Mouse (Mus musculus) myocyte (in vitro differentiated cells): ENCODE measurements at regions not wholly inside any gene's neighbourhood (a gene's known extent, or its start where the extent isn't known, plus 50 kb on each side); places are given as distances from the start of the nearest gene placed in this dataset.

Experiments
- H3K27me3 ChIP-seq: one replicate; pipeline ENCODE4 v1.6.1; 2011; ENCODE audit not compliant: control insufficient read depth, insufficient read depth, insufficient read length
- H3K36me3 ChIP-seq: one replicate; pipeline ENCODE4 v1.6.1; 2011; ENCODE audit not compliant: control insufficient read depth, insufficient read depth
- H3K4me2 ChIP-seq: one replicate; pipeline ENCODE4 v1.6.1; 2011; ENCODE audit warnings: low read depth, control low read depth
- H3K4me3 ChIP-seq: one replicate; pipeline ENCODE4 v1.5.1; 2011; ENCODE audit warnings: mild to moderate bottlenecking, control low read depth, moderate library complexity
- H3K79me2 ChIP-seq: one replicate; pipeline ENCODE4 v1.6.1; 2011; ENCODE audit not compliant: control insufficient read depth, insufficient read depth
- H3ac ChIP-seq: one replicate; pipeline ENCODE4 v1.6.1; 2011; ENCODE audit not compliant: control insufficient read depth, insufficient read length
- CEBPB ChIP-seq: IDR thresholded peaks from 2 replicates; pipeline ENCODE4 v1.6.1; 2011; ENCODE audit warnings: mild to moderate bottlenecking, moderate library complexity; ENCODE audit not compliant: poor library complexity, insufficient read depth, severe bottlenecking
- E2F4 ChIP-seq: IDR thresholded peaks from one replicate; pipeline ENCODE4 v1.6.1; 2011; ENCODE audit warnings: mild to moderate bottlenecking, control low read depth, moderate library complexity; ENCODE audit not compliant: insufficient read depth
- MAX ChIP-seq: IDR thresholded peaks from one replicate; pipeline ENCODE4 v1.6.1; 2011; ENCODE audit warnings: low read depth, mild to moderate bottlenecking, control low read depth
- MYOD1 ChIP-seq, 3 experiments: IDR thresholded peaks; one replicate each; pipeline ENCODE4 v1.6.1; 2011; ENCODE audit warnings: control low read depth in 2 of 3, low read depth in 2 of 3, mild to moderate bottlenecking in 2 of 3, moderate library complexity in 1 of 3; ENCODE audit not compliant: insufficient read length in 2 of 3, control insufficient read depth in 1 of 3
- MYOG ChIP-seq, 3 experiments: IDR thresholded peaks; one replicate each; pipeline ENCODE4 v1.6.1; 2011; ENCODE audit warnings: control low read depth in 2 of 3, low read depth in 2 of 3, mild to moderate bottlenecking in 2 of 3; ENCODE audit not compliant: insufficient read length in 2 of 3, control insufficient read depth in 1 of 3, insufficient read depth in 1 of 3
- POLR2A ChIP-seq: IDR thresholded peaks from one replicate; pipeline ENCODE4 v1.6.1; 2011; ENCODE audit warnings: low read depth, mild to moderate bottlenecking, control low read depth, moderate library complexity; ENCODE audit not compliant: insufficient read length
- POLR2AphosphoS2 ChIP-seq: IDR thresholded peaks from one replicate; pipeline ENCODE4 v1.6.1; 2011; ENCODE audit warnings: low read depth, control low read depth; ENCODE audit not compliant: insufficient read length
- REST ChIP-seq: IDR thresholded peaks from one replicate; pipeline ENCODE4 v1.6.1; 2011; ENCODE audit warnings: mild to moderate bottlenecking, control low read depth, moderate library complexity; ENCODE audit not compliant: insufficient read depth, insufficient read length
- SRF ChIP-seq: IDR thresholded peaks from one replicate; pipeline ENCODE4 v1.6.1; 2011; ENCODE audit warnings: low read depth; ENCODE audit not compliant: control insufficient read depth, insufficient read length
- TCF12 ChIP-seq: IDR thresholded peaks from one replicate; pipeline ENCODE4 v1.6.1; 2011; ENCODE audit warnings: mild to moderate bottlenecking, control low read depth; ENCODE audit not compliant: poor library complexity, insufficient read depth, severe bottlenecking
- TCF3 ChIP-seq: IDR thresholded peaks from one replicate; pipeline ENCODE4 v1.6.1; 2011; ENCODE audit warnings: low read depth, control low read depth; ENCODE audit not compliant: insufficient read length
- USF1 ChIP-seq: IDR thresholded peaks from one replicate; pipeline ENCODE4 v1.6.1; 2011; ENCODE audit warnings: low read depth, mild to moderate bottlenecking, control low read depth, moderate library complexity

DNA sequence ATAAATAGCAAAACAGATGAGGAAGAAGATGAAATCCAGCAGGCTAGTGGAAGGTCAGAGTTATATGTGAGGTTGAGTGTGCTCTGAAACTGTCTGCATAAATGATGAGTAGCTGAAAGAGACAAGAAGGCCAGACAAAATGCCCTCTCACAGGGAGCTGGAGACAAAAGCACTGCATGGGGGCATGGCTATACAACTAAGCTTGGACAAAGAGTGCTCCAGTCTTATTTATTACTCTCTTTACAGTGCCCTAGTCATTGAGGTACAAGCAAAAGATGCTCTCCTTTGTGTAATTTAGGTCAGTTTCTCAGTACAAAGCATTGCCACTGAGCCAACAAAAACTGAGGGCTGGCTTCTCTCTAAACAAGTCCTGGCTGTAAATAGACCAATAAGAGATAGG is 124.3 kb upstream of the Fmr1 start:
- no peak for TF ChIP-seq MYOG (IDR thresholded peaks at IDR 0.05; ENCODE audit: control insufficient read depth in 1 of 3, insufficient read depth in 1 of 3, insufficient read length in 2 of 3, low read depth in 2 of 3)
- no peaks in the 10 kb centered on the region for H3K27me3 ChIP-seq

DNA sequence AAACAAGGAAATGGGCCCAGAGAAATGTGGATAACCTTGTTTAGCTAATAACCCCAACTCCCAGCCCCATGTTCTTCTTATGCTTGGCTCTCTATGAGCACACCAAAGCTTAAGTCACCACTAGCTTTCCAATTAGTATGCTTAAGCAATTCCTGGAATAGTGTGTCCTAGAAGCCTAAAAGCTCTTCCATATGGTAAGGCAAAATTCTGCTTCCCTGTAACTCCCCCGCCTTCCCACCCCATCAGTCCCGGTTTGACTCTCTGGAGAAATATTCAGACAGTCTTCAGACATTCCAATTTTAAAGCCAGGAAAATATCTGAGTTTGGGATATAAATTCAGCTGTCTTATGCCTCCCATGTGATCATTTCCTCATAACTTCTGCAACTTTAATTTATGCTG is 120.6 kb upstream of the Fmr1 start:
- Histone ChIP-seq H3K27me3 (no peaks in the 10 kb centered on the region), H3K79me2 (no peaks in the 10 kb centered on the region), H3K36me3 (no peaks in the 10 kb centered on the region), H3K4me2 (no peak overlapping the region), H3K4me3 (no peak overlapping the region), H3ac (no peak overlapping the region)
- TF ChIP-seq REST (no peak), SRF (no peak), MAX (no peak), TCF3 (no peak), USF1 (no peak), CEBPB (no peak), MYOD1 (IDR thresholded peaks at IDR 0.05; ENCODE audit: control insufficient read depth in 1 of 3, insufficient read length in 2 of 3, low read depth in 2 of 3) (no peak), MYOG (IDR thresholded peaks at IDR 0.05; ENCODE audit: control insufficient read depth in 1 of 3, insufficient read depth in 1 of 3, insufficient read length in 2 of 3, low read depth in 2 of 3) (no peak), POLR2AphosphoS2 (no peak), TCF12 (no peak), POLR2A (no peak), E2F4 (no peak)

More for the DNA sequence above, 124.3 kb upstream of the Fmr1 start:
- Histone ChIP-seq H3K4me3 (no peak overlapping the region), H3K36me3 (no peaks in the 10 kb centered on the region), H3K79me2 (no peaks in the 10 kb centered on the region), H3K4me2 (no peak overlapping the region), H3ac (no peak overlapping the region)

DNA sequence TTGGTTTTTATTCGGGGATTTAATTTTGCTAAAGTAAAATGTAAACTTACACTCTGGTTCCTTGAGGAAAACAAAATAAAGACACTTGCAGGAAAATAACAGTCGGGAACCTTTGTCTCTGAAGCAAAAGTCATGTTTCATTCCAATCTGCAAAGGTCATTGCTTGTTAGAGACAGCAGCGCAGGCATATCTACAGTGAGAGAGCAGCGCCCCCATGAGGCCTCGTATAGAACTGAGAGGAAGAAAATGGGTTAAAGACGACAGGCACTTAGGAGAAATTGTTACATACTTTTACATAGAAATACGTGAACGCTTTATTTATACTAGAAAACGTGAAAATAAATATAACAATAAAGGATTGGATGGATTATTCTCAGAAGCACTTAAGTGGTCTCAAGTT is 93.1 kb upstream of the Fmr1 start:
- Histone ChIP-seq H3ac (no peak overlapping the region), H3K27me3 (no peaks in the 10 kb centered on the region), H3K4me2 (peak overlapping the region; percentile 48), H3K79me2 (no peaks in the 10 kb centered on the region), H3K36me3 (no peaks in the 10 kb centered on the region), H3K4me3 (no peak overlapping the region)
- no peak for TF ChIP-seq TCF12
- no peak for TF ChIP-seq TCF3
- TF ChIP-seq SRF: no peak
- no peak for TF ChIP-seq MYOD1 (IDR thresholded peaks at IDR 0.05; ENCODE audit: control insufficient read depth in 1 of 3, insufficient read length in 2 of 3, low read depth in 2 of 3)
- TF ChIP-seq POLR2A: no peak
- no peak for TF ChIP-seq E2F4
- no peak for TF ChIP-seq CEBPB
- TF ChIP-seq MYOG (IDR thresholded peaks at IDR 0.05; ENCODE audit: control insufficient read depth in 1 of 3, insufficient read depth in 1 of 3, insufficient read length in 2 of 3, low read depth in 2 of 3): no peak
- TF ChIP-seq REST: no peak
- no peak for TF ChIP-seq MAX
- no peak for TF ChIP-seq POLR2AphosphoS2

DNA sequence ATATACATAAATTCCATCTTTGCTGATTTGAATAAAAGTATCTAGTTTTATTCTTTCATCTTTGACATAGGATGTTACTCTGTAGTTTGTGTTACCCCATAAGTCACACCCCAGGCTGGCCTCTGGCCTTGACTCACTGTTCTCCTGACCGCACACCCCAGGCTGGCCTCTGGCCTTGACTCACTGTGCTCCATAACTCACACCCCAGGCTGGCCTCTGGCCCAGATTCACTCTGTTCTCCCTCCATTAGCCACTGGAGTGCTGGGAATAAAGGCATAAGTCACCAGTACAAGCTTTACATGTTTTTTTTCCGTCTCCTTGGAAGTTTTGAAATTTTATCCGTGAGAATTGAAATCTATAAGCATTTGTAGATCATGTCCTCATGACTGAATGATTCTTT is 56.2 kb upstream of the Fmr1 start:
- Histone ChIP-seq H3ac (no peak overlapping the region), H3K36me3 (no peaks in the 10 kb centered on the region), H3K79me2 (no peaks in the 10 kb centered on the region), H3K4me2 (no peak overlapping the region), H3K27me3 (no peaks in the 10 kb centered on the region), H3K4me3 (no peak overlapping the region)
- TF ChIP-seq TCF3: no peak
- TF ChIP-seq POLR2AphosphoS2: no peak
- no peak for TF ChIP-seq MYOG (IDR thresholded peaks at IDR 0.05; ENCODE audit: control insufficient read depth in 1 of 3, insufficient read depth in 1 of 3, insufficient read length in 2 of 3, low read depth in 2 of 3)
- TF ChIP-seq E2F4: no peak
- TF ChIP-seq TCF12: no peak
- no peak for TF ChIP-seq POLR2A
- TF ChIP-seq MYOD1 (IDR thresholded peaks at IDR 0.05; ENCODE audit: control insufficient read depth in 1 of 3, insufficient read length in 2 of 3, low read depth in 2 of 3): no peak
- no peak for TF ChIP-seq SRF
- no peak for TF ChIP-seq MAX
- no peak for TF ChIP-seq CEBPB
- no peak for TF ChIP-seq USF1
- no peak for TF ChIP-seq REST
